Mouse (Mus musculus): ENCODE measurements at regions not wholly inside any gene's neighbourhood (a gene's known extent, or its start where the extent isn't known, plus 50 kb on each side); places are given as distances from the start of the nearest gene placed in this dataset.

DNA sequence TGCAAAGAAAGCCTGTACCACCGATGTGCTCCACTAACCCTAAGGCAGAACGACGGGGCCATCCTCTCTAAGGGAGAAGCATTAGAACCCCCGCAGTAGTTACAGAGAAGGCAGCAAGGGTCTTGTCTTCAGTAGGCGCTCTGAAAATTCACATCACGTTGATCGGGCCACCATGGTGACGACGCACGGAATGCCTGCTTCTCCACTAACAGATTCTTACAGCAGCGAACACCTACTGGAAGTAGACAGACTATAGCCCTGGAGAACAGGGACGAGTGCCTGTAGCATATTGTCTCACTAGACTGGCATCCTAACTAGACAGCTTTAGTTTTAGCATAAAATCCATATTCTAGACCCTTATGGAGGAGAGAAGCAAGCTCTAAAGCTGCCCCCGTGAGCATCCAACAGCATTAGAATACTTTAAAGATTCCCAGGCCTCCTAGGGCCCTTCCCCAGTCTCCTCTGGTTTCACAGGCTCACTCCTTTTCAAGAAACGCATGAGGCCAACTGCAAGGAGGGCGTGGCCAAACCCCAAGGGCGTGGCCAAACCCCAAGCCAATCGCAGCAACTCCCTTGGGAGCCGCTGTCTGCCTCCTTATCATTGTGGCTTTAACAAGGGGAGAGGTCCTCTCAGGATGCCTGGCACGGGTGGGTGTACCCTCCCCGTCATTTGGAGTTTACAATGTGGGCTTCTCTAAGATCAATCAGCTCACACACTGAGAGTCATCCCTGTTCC is 517.8 kb downstream of the Vrk1 start:
- TF ChIP-seq EP300 (IDR thresholded peaks at IDR 0.05; ENCODE audit: low read depth) (no peak), CTCF (IDR thresholded peaks at IDR 0.05; ENCODE audit: low read depth) (no peak)

Measured in liver, postnatal 0 days (tissue).